Mouse (Mus musculus): ENCODE results near the gene Tacc2. TPM values are rescaled to one million over a fixed set of nuclear protein-coding genes. Genes with fewer than 3 reads are reported as not detected.
"Not testable (repeated sequence)": the region's sequence is repeated elsewhere in the genome, so short reads cannot be mapped to it uniquely, and the experiment has no call there.

Tacc2 gene
- polyA plus RNA-seq, 1 experiment from 2014 or later: 45.2 TPM

- no peak for ATAC-seq
- no peak overlapping the region for H3K4me2 ChIP-seq
- no peak overlapping the region for H3K9ac ChIP-seq
- peak overlapping the region; percentile 63; the same call in 1 of the 2 replicates for H3K27ac ChIP-seq
- peaks cover 38% of the 10 kb centered on the region for H3K4me1 ChIP-seq
- H3K4me3 ChIP-seq: no peak overlapping the region
- H3K27me3 ChIP-seq: no peaks in the 10 kb centered on the region
- WGBS: 90% methylated on average over 10 of the region's 10 CpGs
- no peaks in the 10 kb centered on the region for H3K9me3 ChIP-seq (replicated peaks)
- H3K36me3 ChIP-seq (ENCODE audit: poor library complexity, severe bottlenecking): no peaks in the 10 kb centered on the region
Observed at GRCm38 (mm10) chr7:130573746-130574145, 3.5 kb upstream of the Tacc2 start.

GRCm38 (mm10) chr7:130574211-130574991, 2.8 kb upstream of the Tacc2 start:
- WGBS: 35% methylated on average over 13 of the region's 13 CpGs
- Histone ChIP-seq H3K4me3 (no peak overlapping the region), H3K4me1 (peaks cover 38% of the 10 kb centered on the region), H3K27me3 (no peaks in the 10 kb centered on the region), H3K9ac (no peak overlapping the region), H3K9me3 (replicated peaks) (no peaks in the 10 kb centered on the region), H3K4me2 (peak overlapping the region; percentile 12; the same call in 1 of the 2 replicates), H3K27ac (peak overlapping the region; percentile 63), H3K36me3 (ENCODE audit: poor library complexity, severe bottlenecking) (no peaks in the 10 kb centered on the region)
- ATAC-seq: peak; percentile 54; the same call in 1 of the 2 replicates

DNA sequence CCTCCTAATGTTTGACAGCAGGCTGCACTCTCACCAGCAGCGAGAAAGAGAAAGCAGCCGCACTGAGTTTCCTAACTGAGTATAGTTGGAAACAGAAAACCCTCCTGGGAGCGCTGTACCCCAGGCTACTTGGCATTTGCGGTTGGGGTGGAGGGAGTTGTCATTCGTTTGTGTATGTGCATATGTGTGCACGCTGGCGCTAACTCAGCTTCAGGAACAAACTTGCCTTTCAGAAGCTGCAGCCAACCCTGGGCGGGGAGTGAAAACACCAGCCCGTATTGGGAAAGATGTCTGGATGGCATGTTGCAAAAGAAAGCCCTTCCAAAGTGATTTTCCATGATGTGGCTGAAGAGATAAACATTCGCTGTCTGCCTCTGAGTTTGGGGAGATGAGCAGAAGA, 257 bp upstream of the Tacc2 start:
- ATAC-seq: no peak
- 41% methylated on average over 10 of the region's 10 CpGs for WGBS
- Histone ChIP-seq H3K4me2 (no peak overlapping the region), H3K9ac (no peak overlapping the region), H3K9me3 (replicated peaks) (0 out of 2 replicates have a peak, but pooled peaks cover 4% of the 10 kb centered on the region), H3K4me3 (no peak overlapping the region), H3K4me1 (peaks cover 22% of the 10 kb centered on the region), H3K27ac (no peak overlapping the region), H3K36me3 (ENCODE audit: poor library complexity, severe bottlenecking) (no peaks in the 10 kb centered on the region), H3K27me3 (no peaks in the 10 kb centered on the region)

- peaks cover 22% of the 10 kb centered on the region for H3K4me1 ChIP-seq
- no peaks in the 10 kb centered on the region for H3K27me3 ChIP-seq
- H3K9me3 ChIP-seq (replicated peaks): 0 out of 2 replicates have a peak, but pooled peaks cover 4% of the 10 kb centered on the region
- WGBS: 100% methylated on average over 2 of the region's 2 CpGs
- ATAC-seq: no peak
- H3K4me3 ChIP-seq: no peak overlapping the region
- H3K27ac ChIP-seq: no peak overlapping the region
- H3K36me3 ChIP-seq (ENCODE audit: poor library complexity, severe bottlenecking): no peaks in the 10 kb centered on the region
- H3K9ac ChIP-seq: no peak overlapping the region
- H3K4me2 ChIP-seq: no peak overlapping the region
Observed at GRCm38 (mm10) chr7:130578066-130578465, 828 bp downstream of the Tacc2 start.

DNA sequence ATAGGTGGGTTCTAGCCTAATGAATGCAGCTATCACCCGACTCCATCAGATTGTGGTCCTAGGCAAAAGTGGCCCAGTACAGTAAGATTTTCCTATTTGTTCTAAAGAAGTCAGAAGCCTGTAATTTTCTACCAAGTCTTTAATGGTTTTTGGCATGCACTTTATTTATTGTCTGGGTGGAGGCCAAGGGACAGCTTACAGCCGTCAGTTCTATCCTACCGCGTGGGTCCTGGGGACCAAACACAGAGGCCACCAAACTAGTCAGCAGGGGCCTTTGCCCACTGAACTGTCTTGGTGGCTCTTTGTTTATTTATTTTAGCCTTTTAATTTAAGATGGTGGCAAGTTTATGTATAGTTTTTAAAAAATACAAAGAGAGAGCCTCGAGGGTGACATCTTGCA, 1.4 kb downstream of the Tacc2 start:
- Histone ChIP-seq H3K27ac (no peak overlapping the region), H3K9me3 (replicated peaks) (0 out of 2 replicates have a peak, but pooled peaks cover 4% of the 10 kb centered on the region), H3K36me3 (ENCODE audit: poor library complexity, severe bottlenecking) (no peaks in the 10 kb centered on the region), H3K4me2 (no peak overlapping the region), H3K4me3 (no peak overlapping the region), H3K4me1 (peaks cover 22% of the 10 kb centered on the region), H3K9ac (no peak overlapping the region), H3K27me3 (no peaks in the 10 kb centered on the region)
- 84% methylated on average over 5 of the region's 5 CpGs for WGBS
- no peak for ATAC-seq

DNA sequence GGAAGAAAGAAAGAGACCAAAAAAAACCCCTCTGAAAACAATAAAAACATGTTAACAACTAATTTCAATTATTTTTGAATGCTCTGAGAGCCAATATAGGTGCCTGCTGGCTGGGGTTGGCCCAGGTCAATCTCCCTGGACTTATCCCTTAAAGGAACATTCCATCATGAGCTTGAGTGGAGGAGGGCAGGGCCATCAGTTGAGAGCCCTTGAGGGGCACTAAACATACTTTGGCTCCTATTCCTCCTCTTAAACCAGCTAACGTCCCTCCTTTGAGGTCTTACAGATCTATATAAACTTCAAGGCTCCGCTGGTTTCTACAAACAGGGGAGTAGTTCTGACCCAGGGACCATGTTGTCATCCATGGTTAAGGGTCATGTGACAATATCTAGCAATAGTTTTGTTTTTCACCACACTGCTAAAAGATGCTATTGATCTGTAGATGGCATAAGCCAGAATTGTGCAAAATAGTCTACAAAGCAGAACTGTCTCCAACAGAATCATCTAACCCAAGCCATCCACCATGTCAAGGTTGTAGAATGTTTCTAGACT, 9.4 kb downstream of the Tacc2 start:
- H3K36me3 ChIP-seq (ENCODE audit: poor library complexity, severe bottlenecking): no peaks in the 10 kb centered on the region
- 0 out of 2 replicates have a peak, but pooled peaks cover 2% of the 10 kb centered on the region for H3K27me3 ChIP-seq
- no peak for ATAC-seq
- no peaks in the 10 kb centered on the region for H3K9me3 ChIP-seq (replicated peaks)
- 87% methylated on average over 2 of the region's 2 CpGs for WGBS
- H3K27ac ChIP-seq: no peak overlapping the region
- H3K4me1 ChIP-seq: peaks cover 18% of the 10 kb centered on the region
- H3K4me3 ChIP-seq: no peak overlapping the region
- no peak overlapping the region for H3K4me2 ChIP-seq
- no peak overlapping the region for H3K9ac ChIP-seq

DNA sequence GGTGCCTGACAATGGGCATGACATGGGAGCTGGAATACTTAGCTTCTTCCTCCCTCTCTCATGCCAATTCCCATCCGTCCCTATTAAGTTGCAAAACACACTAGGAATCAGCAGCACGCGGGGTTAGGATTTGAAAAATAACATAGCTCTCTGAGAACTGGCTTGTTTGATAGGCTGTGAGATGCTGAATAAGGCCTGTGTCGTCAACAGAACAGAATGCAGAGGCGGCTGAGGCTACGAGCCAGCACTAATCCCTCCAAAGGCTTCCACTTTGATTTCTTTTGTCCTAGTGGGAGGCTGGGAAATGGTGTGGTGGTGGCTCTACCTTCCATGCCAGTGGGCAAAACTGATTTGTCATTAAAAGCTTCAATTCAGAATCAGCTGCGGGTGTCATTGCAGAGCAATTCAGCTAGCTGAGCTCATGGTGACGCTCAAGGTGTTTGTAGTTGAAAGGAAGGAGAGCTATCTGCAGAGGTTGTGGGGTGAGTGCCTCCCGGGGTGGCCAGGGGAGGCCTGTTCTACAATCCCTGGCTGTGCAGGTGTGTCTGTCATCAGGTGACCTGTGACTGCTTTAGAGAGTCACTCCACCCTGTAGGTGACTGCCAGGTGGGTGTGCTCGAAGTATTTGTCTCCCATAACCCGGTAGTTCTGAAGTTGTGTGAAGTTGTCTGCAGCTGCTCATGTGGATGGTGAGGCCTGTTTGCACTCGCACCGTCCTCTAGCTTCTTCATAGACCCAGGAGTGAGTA, 13.0 kb downstream of the Tacc2 start:
- WGBS: 30% methylated on average over 13 of the region's 13 CpGs
- no peak overlapping the region for H3K4me3 ChIP-seq
- H3K4me1 ChIP-seq: peaks cover 21% of the 10 kb centered on the region
- H3K9me3 ChIP-seq (replicated peaks): no peaks in the 10 kb centered on the region
- 0 out of 2 replicates have a peak, but pooled peaks cover 2% of the 10 kb centered on the region for H3K27me3 ChIP-seq
- no peak overlapping the region for H3K27ac ChIP-seq
- H3K4me2 ChIP-seq: no peak overlapping the region
- no peak overlapping the region for H3K9ac ChIP-seq
- H3K36me3 ChIP-seq (ENCODE audit: poor library complexity, severe bottlenecking): no peaks in the 10 kb centered on the region
- peak; percentile 10; the same call in 1 of the 2 replicates for ATAC-seq

GRCm38 (mm10) chr7:130590845-130591437, 13.7 kb downstream of the Tacc2 start:
- 0 out of 2 replicates have a peak, but pooled peaks cover 2% of the 10 kb centered on the region for H3K27me3 ChIP-seq
- H3K4me1 ChIP-seq: peaks cover 21% of the 10 kb centered on the region
- H3K36me3 ChIP-seq (ENCODE audit: poor library complexity, severe bottlenecking): no peaks in the 10 kb centered on the region

GRCm38 (mm10) chr7:130592975-130593374, 15.7 kb downstream of the Tacc2 start:
- WGBS: no CpG with 5 or more reads among the region's 11 CpGs
- H3K36me3 ChIP-seq (ENCODE audit: poor library complexity, severe bottlenecking); H3K4me2 ChIP-seq; H3K27me3 ChIP-seq; H3K4me3 ChIP-seq; H3K9me3 ChIP-seq (replicated peaks); H3K27ac ChIP-seq; H3K9ac ChIP-seq: not testable (repeated sequence)
- H3K4me1 ChIP-seq: peaks cover 36% of the 10 kb centered on the region
- 0 out of 2 replicates have a peak, but pooled peaks have one; percentile 9 for ATAC-seq

More at GRCm38 (mm10) chr7:130590845-130591437, 13.7 kb downstream of the Tacc2 start:
- Histone ChIP-seq H3K27ac (no peak overlapping the region), H3K4me3 (no peak overlapping the region), H3K9ac (no peak overlapping the region), H3K9me3 (replicated peaks) (no peaks in the 10 kb centered on the region), H3K4me2 (no peak overlapping the region)
- 62% methylated on average over 8 of the region's 8 CpGs for WGBS
- no peak for ATAC-seq

DNA sequence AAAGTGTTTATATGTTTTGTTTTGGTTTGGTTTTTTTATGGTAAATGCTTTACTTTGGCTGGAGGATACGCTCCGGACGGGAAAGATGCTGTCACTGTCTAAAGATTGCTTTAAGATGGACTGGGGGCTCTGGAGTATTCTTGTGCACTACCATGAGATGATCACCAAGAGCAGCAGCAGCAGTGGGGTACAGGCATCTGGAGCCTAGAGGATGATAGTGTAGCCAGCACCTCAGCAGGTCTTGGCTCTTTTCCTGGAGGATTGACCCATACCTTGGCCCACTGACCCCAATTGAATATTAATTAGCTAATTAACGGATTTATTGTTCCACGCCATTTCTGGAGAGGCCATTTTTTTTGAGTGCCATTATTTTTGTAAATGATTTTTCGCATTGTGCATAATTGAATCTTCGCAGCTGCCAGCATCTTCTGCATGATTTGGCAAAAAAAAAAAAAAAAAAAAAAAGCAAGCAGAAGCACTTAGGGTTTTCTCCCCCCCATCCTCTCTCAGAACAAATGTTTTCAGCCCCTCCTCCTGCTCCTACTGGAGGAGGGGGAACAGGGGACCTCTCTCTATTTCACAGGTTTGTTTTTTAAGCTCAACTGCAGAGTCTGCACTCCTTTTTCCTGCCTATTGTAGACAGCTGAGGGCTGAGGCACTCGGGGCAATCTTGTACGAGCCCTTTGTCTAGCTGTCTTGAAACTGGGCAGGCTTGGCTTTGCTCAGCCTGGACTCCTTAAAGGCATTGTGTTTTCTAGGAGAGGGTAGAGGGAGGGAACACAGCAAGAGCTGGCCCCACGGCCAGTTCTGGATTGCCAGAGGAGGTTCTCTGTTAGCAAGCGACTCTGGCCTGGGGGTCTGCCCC, 16.4 kb downstream of the Tacc2 start:
- Histone ChIP-seq H3K4me1 (peaks cover 36% of the 10 kb centered on the region), H3K27ac (peak overlapping the region; percentile 75)
- not testable (repeated sequence) for H3K36me3 ChIP-seq (ENCODE audit: poor library complexity, severe bottlenecking); H3K9ac ChIP-seq; H3K4me2 ChIP-seq; H3K27me3 ChIP-seq; H3K9me3 ChIP-seq (replicated peaks); H3K4me3 ChIP-seq
- 20% methylated on average over 8 of the region's 11 CpGs for WGBS
- ATAC-seq: peak; percentile 89

Measured in forebrain, embryonic 13.5 days (tissue).